Mouse (Mus musculus) hindbrain, embryonic 16.5 days (tissue): ENCODE measurements at regions not wholly inside any gene's neighbourhood (a gene's known extent, or its start where the extent isn't known, plus 50 kb on each side); places are given as distances from the start of the nearest gene placed in this dataset.

Source experiments
- ATAC-seq: fragments of 200-750 bp; cut with Nextera tagmentation; 2 replicates; pipeline ENCODE4 v1.8.0; 2017; ENCODE audit warnings: moderate TSS enrichment, moderate library complexity
- H3K27ac ChIP-seq: fragments of 300-500 bp; sonication (generic); 2 replicates; pipeline ENCODE4 v1.5.1; 2014; ENCODE audit warnings: low read depth, mild to moderate bottlenecking, control low read depth, low read length, moderate library complexity
- H3K27me3 ChIP-seq: fragments of 300-500 bp; sonication (generic); replicated peaks from 2 replicates; pipeline ENCODE4 v1.6.1; 2014; ENCODE audit warnings: low read length; ENCODE audit not compliant: control insufficient read depth, insufficient read depth
- H3K36me3 ChIP-seq: fragments of 300-500 bp; sonication (generic); 2 replicates; pipeline ENCODE4 v1.6.1; 2014; ENCODE audit warnings: mild to moderate bottlenecking, low read length, moderate library complexity, mixed read lengths; ENCODE audit not compliant: control insufficient read depth, insufficient read depth
- H3K4me1 ChIP-seq: fragments of 300-500 bp; sonication (generic); 2 replicates; pipeline ENCODE4 v1.6.1; 2014; ENCODE audit warnings: low read depth, low read length; ENCODE audit not compliant: control insufficient read depth, insufficient read depth
- H3K4me2 ChIP-seq: fragments of 300-500 bp; sonication (generic); 2 replicates; pipeline ENCODE4 v1.6.1; 2014; ENCODE audit warnings: mild to moderate bottlenecking, low read length, control low read depth, moderate library complexity
- H3K4me3 ChIP-seq: fragments of 300-500 bp; sonication (generic); 2 replicates; pipeline ENCODE4 v1.5.1; 2014; ENCODE audit warnings: mild to moderate bottlenecking, low read length, control low read depth, moderate library complexity
- H3K9ac ChIP-seq: fragments of 300-500 bp; sonication (generic); 2 replicates; pipeline ENCODE4 v1.6.1; 2014; ENCODE audit warnings: low read depth, mild to moderate bottlenecking, control low read depth, low read length, moderate library complexity
- H3K9me3 ChIP-seq: fragments of 300-500 bp; sonication (generic); 2 replicates; pipeline ENCODE4 v1.6.1; 2014; ENCODE audit warnings: mild to moderate bottlenecking, low read length, moderate library complexity; ENCODE audit not compliant: control insufficient read depth
- WGBS: fragments of 180-500 bp; shearing (Covaris S2); extraction: QIAGEN DNeasy Blood & Tissue Kit; methylation state at CpG from one replicate; pipeline ENCODE4 v1.1.7; 2014; 5-methylcytosine and 5-hydroxymethylcytosine counted together

DNA sequence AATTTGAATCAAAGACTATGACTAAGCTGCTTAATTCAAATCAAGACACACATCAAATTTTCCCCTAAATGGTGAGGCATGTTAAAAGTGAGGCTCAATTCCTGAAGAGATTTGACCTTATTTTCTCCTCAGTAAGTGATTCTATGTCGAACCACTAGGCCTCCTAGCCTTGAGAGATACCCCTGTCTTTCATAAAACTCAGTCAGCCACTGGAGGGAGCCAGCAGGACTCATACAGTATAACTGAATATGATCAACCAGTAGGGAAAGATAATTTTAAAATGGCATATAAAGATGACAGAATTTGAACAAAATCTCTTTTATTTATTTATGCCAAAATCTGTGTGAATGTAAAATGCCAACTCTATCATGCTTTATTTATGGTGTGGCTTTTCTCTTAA is 626.5 kb upstream of the Pkn2 start:
- Histone ChIP-seq H3K4me3 (no peak overlapping the region), H3K36me3 (no peaks in the 10 kb centered on the region), H3K9ac (no peak overlapping the region), H3K27ac (no peak overlapping the region), H3K4me2 (no peak overlapping the region), H3K4me1 (no peaks in the 10 kb centered on the region), H3K9me3 (no peaks in the 10 kb centered on the region), H3K27me3 (no peaks in the 10 kb centered on the region)
- no peak for ATAC-seq
- WGBS = 61% methylated on average over 1 of the region's 1 CpGs

DNA sequence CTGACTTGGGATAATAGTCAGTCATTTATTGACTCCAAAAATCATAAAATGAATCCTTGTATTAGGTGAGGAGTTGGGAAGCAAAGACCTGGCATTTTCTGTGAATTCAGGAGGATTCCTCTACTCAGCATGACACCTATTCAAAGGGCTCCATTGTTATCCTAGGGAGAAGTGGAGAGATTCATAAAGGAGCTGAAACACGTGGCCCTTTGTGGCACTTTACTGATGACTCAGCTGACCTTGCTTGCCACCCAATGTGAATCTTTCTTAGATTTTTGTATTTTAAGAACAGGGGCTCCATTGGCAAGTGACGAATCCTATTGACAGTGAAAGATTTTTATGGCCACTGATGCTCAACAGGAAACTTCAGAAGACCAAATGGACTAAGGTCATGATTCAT is 619.2 kb upstream of the Pkn2 start:
- Histone ChIP-seq H3K27ac (no peak overlapping the region), H3K9me3 (no peaks in the 10 kb centered on the region), H3K4me1 (no peaks in the 10 kb centered on the region), H3K27me3 (no peaks in the 10 kb centered on the region), H3K9ac (no peak overlapping the region), H3K4me2 (no peak overlapping the region), H3K4me3 (no peak overlapping the region), H3K36me3 (no peaks in the 10 kb centered on the region)
- 43% methylated on average over 2 of the region's 2 CpGs for WGBS
- ATAC-seq = no peak

DNA sequence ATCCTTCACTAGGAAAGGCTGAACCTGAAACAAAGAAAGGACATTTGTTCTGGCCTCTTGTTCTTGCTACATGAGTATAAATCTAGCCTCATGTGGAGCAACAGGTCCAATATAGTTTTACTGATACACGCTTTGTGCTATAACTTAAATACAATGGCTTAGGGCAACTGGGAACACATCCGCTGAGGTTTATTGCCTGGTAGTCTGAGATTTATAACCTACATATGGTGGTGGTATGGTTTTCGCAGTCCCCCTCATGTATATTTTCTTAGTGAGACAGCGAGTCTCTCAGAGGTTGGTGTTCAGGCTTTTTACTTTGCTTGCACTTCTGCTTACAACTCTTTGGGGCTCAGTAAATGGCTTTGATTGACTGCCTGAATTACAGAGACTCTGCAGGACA is 613.6 kb upstream of the Pkn2 start:
- Histone ChIP-seq H3K4me3 (no peak overlapping the region), H3K27ac (no peak overlapping the region), H3K4me1 (no peaks in the 10 kb centered on the region), H3K9ac (no peak overlapping the region), H3K9me3 (no peaks in the 10 kb centered on the region), H3K4me2 (no peak overlapping the region), H3K36me3 (no peaks in the 10 kb centered on the region), H3K27me3 (no peaks in the 10 kb centered on the region)
- 92% methylated on average over 4 of the region's 4 CpGs for WGBS
- ATAC-seq = no peak

DNA sequence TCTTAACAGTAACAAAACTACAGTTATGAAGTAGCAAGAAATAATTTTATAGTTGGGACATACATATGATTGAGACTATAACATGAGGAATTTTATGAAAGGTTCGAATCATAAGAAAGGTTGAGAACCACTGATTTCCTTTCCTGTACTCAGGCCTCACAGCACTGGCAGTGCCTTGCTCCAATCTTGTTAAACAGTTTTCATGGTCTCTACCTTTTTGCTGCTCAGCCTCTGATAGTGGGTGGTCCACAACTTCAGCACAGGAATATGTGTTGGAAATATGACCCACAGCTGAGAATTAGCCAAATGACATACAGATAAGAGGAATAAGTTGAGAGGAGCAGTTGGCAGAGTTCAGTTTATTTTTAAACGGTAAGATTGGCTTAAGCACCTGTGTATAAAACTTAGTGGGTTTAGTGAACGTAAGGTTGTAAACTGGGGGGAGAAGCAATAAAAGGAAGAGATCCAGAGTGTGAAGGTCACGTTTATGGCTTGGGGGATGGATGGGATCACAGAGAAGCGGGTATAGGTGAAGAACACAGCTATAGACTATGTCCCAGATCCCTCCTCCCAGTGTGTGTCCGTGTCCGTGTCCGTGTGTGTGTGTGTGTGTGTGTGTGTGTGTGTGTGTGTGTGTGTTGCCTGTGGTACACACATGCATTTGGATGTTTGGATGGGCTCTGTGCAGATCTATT is 596.3 kb upstream of the Pkn2 start:
- H3K27ac ChIP-seq = no peak overlapping the region
- ATAC-seq = no peak
- WGBS = 88% methylated on average over 8 of the region's 8 CpGs

DNA sequence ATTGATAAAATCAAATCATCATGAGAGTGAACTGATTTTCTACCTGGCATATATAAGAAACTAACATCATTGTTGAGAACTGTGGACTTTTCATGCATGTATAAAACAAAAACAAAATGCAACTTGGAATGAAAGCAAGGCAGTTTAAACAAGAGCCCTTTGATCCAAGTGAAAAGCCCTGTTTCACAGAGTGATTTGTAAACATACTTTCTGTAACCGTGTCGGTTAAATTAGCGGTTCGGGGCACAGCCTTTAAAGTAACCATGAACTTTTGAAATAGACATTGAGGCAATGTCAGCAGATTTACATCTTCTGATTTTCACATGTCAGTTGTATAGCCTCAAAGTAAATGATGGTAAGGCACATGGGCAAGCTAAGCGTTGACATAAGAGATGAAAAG is 593.7 kb upstream of the Pkn2 start:
- H3K9ac ChIP-seq = no peak overlapping the region
- no peak for ATAC-seq
- H3K27ac ChIP-seq = no peak overlapping the region
- no peaks in the 10 kb centered on the region for H3K9me3 ChIP-seq
- no peak overlapping the region for H3K4me2 ChIP-seq
- 51% methylated on average over 5 of the region's 5 CpGs for WGBS
- no peak overlapping the region for H3K4me3 ChIP-seq
- H3K27me3 ChIP-seq = no peaks in the 10 kb centered on the region
- H3K36me3 ChIP-seq = no peaks in the 10 kb centered on the region
- H3K4me1 ChIP-seq = no peaks in the 10 kb centered on the region

More for the DNA sequence above, 596.3 kb upstream of the Pkn2 start:
- Histone ChIP-seq H3K4me3 (no peak overlapping the region), H3K9me3 (no peaks in the 10 kb centered on the region), H3K9ac (no peak overlapping the region), H3K36me3 (no peaks in the 10 kb centered on the region), H3K4me2 (no peak overlapping the region), H3K4me1 (no peaks in the 10 kb centered on the region), H3K27me3 (no peaks in the 10 kb centered on the region)

DNA sequence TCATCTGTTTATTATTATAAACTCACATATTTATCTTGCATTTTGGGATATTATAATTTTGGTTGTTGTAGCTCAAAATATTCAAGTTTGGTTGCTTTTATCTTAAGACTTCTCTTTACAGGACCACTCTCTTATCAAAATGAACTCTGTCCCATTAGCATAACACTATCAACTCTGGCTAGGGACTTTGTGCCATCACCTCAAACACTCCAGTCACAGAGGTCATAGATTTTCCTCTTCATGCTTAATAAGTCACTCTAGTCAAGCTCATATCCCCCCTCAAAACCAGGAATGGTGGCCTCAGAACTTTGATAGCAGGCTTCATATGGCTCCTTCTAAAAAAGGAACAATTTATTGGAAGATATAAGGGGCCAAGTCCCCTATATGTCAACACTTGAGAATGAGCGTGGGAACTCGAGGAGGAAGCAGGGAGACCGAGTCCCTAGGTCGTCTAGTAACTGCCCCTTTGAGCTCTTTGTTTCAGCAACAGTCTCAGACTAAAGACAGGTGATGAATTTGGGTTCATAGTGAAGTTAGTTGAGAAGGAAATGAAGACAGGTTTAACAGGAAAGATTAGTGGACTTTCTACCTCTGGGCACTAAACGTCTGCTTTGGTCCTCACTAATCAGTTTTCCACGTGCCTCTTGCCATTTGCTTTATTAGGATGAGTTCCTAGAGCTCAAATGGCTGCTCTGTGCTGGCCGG is 565.4 kb upstream of the Pkn2 start:
- no peak for ATAC-seq
- Histone ChIP-seq H3K4me1 (no peaks in the 10 kb centered on the region), H3K27me3 (no peaks in the 10 kb centered on the region), H3K9ac (no peak overlapping the region), H3K36me3 (no peaks in the 10 kb centered on the region), H3K4me3 (no peak overlapping the region), H3K9me3 (no peaks in the 10 kb centered on the region), H3K4me2 (no peak overlapping the region), H3K27ac (no peak overlapping the region)
- 74% methylated on average over 7 of the region's 7 CpGs for WGBS

DNA sequence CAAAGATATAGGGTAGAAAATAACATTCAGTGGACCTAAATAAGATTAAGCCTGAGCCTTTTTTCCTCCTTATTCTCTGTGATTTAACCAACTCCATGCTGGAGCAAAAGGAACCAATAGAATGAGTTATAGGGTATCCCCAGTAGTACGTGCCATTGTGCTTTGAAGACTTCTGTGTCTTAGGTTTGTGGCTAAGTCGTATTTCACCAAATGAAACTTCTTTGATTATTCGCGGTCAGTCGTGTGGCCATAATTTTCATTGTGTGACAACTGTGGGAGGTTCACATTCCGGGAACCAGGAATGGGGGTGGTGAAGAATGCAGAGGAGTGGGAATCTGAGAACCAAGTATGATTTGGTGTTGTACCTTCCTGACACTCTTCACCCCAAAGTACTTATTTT is 535.6 kb upstream of the Pkn2 start:
- no peak for ATAC-seq
- WGBS = 56% methylated on average over 6 of the region's 6 CpGs
- Histone ChIP-seq H3K9ac (no peak overlapping the region), H3K9me3 (no peaks in the 10 kb centered on the region), H3K4me3 (no peak overlapping the region), H3K36me3 (no peaks in the 10 kb centered on the region), H3K4me1 (no peaks in the 10 kb centered on the region), H3K4me2 (no peak overlapping the region), H3K27me3 (no peaks in the 10 kb centered on the region), H3K27ac (no peak overlapping the region)

DNA sequence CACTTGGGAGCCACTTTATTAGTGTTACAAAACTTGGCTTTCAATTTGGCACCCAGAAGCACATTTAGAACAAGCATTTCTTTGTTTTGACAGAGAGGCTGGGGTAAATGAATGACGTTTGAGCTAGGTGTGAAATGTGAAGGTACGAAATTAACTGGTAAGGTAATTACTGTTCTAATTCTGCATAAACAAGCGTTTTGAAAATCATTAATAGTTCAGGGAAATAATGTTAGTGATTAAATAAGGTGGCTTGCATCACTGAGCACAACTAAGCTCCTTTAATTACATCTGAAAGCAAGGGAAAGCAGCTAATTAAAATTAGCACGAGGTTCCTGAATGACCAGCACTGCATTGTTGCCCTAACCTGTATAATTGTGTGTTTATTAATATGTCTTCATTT is 529.9 kb upstream of the Pkn2 start:
- no peak overlapping the region for H3K4me3 ChIP-seq
- no peak overlapping the region for H3K4me2 ChIP-seq
- no peaks in the 10 kb centered on the region for H3K9me3 ChIP-seq
- H3K36me3 ChIP-seq = no peaks in the 10 kb centered on the region
- no peak overlapping the region for H3K9ac ChIP-seq
- H3K27ac ChIP-seq = no peak overlapping the region
- WGBS = 40% methylated on average over 4 of the region's 4 CpGs
- H3K27me3 ChIP-seq = no peaks in the 10 kb centered on the region
- no peak for ATAC-seq
- no peaks in the 10 kb centered on the region for H3K4me1 ChIP-seq

DNA sequence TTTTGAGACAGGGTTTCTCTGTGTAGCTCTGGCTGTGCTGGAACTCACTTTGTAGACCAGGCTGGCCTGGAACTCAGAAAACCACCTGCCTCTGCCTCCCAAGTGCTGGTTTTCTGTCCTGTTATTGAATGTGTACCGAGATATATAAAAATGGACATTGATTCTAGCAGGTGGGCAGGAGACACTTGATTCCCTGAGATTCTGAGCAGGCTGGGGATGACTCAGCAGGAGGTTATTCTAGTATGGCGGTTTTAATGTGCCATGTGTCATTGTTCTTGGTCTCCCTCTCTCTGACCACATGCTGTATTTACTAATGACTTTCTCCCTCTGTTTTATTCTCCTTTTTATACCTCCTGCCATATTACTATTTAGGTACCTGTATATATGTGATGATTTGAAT is 517.2 kb upstream of the Pkn2 start:
- no peak overlapping the region for H3K4me3 ChIP-seq
- no peaks in the 10 kb centered on the region for H3K4me1 ChIP-seq
- H3K27me3 ChIP-seq = no peaks in the 10 kb centered on the region
- H3K36me3 ChIP-seq = no peaks in the 10 kb centered on the region
- no peak overlapping the region for H3K27ac ChIP-seq
- 49% methylated on average over 2 of the region's 2 CpGs for WGBS
- ATAC-seq = no peak
- H3K4me2 ChIP-seq = no peak overlapping the region
- no peaks in the 10 kb centered on the region for H3K9me3 ChIP-seq
- H3K9ac ChIP-seq = no peak overlapping the region
